Mouse (Mus musculus): ENCODE results near the gene Dnajb3. TPM values are rescaled to one million over a fixed set of nuclear protein-coding genes. Genes with fewer than 3 reads are reported as not detected.
"Not testable (repeated sequence)": the region's sequence is repeated elsewhere in the genome, so short reads cannot be mapped to it uniquely, and the experiment has no call there.

Dnajb3 gene
- total RNA-seq, 2 experiments from 2014 or later = not detected

- no peak for DNase-seq
- intact Hi-C loops (cut with DNase I) = no loop called here
These were observed 11.6 kb upstream of the Dnajb3 start for GRCm38 (mm10) chr1:88217144-88217543.

- no peak for DNase-seq
- intact Hi-C loops (cut with DNase I) = no loop called here
These were observed 11.0 kb upstream of the Dnajb3 start for GRCm38 (mm10) chr1:88216551-88216950.

- intact Hi-C loops (cut with DNase I) = no loop called here
- DNase-seq = no peak
These were observed 10.1 kb upstream of the Dnajb3 start for GRCm38 (mm10) chr1:88215466-88216380.

GRCm38 (mm10) chr1:88214462-88214952 lies 8.9 kb upstream of the Dnajb3 start:
- intact Hi-C loops (cut with DNase I) = no loop called here

DNA sequence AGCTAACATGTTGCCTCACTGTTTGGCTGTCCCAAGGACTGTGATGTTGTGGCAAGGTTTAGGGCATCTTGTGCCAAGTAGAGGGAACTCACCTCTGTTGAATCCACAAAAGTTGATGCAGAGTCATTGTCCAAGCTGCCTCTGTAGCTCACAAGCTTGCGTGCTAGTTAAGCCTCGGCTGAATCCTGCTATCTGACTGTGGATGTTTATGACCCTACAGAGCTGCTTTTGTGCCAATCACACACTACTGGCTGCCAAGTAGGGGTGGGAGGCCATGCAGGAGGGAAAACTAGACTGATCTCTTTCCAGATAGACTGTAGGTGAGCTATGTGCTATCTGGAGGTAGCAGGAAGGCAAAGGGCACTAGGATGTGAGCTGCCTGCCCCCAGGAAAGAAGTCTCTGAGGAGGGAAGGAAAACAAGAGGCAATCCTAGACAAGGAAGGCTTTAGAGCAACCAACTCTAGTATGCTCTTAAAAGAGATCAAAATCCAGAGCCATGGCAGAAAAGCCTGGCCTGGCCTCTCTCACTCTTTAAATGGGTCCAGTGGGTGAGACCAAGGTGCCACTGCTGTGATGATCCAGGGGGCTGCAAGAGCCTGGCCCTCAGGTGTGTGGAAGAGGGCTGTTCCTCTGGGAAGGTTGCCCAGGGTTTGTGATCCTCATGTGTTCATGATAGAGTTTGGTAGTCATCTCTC lies 8.3 kb upstream of the Dnajb3 start:
- intact Hi-C loops (cut with DNase I) = no loop called here
- DNase-seq = peak in 1 of 2 experiments; percentile 8

More at GRCm38 (mm10) chr1:88214462-88214952, 8.9 kb upstream of the Dnajb3 start:
- no peak for DNase-seq

DNA sequence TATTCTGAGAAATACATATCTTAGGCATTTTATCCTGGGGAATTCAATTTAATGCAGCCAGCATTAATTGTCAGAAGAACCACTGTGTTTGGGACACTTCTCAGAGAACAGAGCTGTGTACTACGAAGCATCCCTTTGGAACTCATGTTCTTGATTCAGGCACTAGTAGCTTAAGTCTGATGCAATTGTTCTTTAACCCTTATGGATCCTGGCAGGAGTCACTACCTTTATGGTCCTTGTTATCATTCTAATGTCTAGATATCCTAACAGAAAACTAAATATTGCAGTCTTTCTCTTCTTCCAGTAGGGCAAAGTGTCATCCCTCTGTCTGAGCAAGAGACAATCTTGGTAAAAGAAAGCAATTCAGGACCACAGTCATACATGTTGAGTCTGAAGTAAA lies 7.5 kb upstream of the Dnajb3 start:
- intact Hi-C loops (cut with DNase I) = no loop called here

DNA sequence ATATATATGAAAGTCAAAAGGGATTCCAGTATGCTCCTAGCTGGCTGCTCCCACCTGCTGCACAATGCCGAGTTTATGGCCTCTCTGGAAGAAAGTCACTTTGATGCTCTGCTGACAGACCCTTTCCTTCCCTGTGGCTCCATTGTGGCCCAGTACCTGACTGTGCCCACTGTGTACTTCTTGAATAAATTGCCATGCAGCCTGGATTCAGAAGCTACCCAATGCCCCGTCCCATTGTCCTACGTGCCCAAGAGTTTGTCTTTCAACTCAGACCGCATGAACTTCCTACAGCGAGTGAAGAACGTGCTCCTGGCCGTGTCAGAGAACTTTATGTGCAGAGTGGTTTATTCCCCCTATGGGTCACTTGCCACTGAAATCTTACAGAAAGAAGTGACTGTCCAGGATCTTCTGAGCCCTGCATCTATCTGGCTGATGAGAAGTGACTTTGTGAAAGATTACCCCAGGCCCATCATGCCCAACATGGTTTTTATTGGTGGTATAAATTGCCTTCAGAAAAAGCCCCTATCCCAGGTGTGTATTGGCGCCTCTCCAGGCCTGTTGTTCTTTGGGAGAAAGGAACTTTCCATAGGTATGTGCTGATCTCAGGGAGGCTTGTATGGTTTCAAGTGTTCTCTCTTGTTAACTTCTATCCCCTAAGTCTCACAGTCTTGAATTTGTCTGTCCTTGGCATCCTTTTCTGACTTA lies 6.9 kb upstream of the Dnajb3 start:
- peak in 1 of 2 experiments; percentile 8 for DNase-seq

More for the DNA sequence above, 7.5 kb upstream of the Dnajb3 start:
- no peak for DNase-seq

GRCm38 (mm10) chr1:88211812-88212211 lies 6.2 kb upstream of the Dnajb3 start, which contains the start of gene Ugt1a1:
Gene Ugt1a1 (plus strand): TSS chr1:88211959.
- intact Hi-C loops (cut with DNase I) = no loop called here
- no peak for DNase-seq

More for the DNA sequence above, 6.9 kb upstream of the Dnajb3 start:
- intact Hi-C loops (cut with DNase I) = no loop called here

DNA sequence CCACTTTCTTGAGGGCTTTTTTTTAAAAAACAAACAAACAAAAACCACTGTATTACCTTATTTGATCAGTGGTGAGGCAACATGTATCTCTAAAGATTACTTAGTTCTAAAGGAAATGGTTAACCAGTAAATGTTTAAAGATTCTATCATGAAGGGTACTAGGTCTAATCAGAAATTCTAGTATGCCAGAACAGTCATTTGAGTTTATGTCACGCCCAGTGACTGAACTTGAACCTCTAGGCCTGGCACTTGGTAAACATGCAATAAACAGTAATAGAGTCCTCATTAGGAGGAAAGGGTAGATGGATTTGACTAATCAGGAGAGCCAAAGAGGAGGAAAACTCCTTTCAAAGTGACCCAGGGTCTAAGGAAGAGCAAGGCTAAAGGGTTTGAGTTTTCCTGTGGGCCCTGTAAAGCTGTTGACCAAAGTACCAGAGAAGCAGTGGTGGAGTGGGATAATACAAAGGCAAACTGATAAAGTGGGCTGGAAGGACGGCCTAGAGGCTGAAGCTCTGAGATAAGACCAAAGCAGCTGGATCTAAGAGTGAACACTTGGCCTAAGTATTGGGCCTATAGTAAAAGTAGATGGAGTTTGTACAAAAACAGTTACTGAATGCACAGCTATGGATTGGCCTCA lies 1.4 kb upstream of the Dnajb3 start:
- intact Hi-C loops (cut with DNase I) = no loop called here
- no peak for DNase-seq

GRCm38 (mm10) chr1:88200456-88200855 lies 5.1 kb downstream of the Dnajb3 start, which contains the start of gene Ugt1a2:
Gene Ugt1a2 (plus strand): TSS chr1:88200601.
- intact Hi-C loops (cut with DNase I) = no loop called here
- no peak for DNase-seq

- intact Hi-C loops (cut with DNase I) = no loop called here
- DNase-seq = no peak
These were observed 5.6 kb downstream of the Dnajb3 start for GRCm38 (mm10) chr1:88199996-88200395.

- intact Hi-C loops (cut with DNase I) = no loop called here
- DNase-seq = no peak
These were observed 8.1 kb downstream of the Dnajb3 start for GRCm38 (mm10) chr1:88197443-88197842.

DNA sequence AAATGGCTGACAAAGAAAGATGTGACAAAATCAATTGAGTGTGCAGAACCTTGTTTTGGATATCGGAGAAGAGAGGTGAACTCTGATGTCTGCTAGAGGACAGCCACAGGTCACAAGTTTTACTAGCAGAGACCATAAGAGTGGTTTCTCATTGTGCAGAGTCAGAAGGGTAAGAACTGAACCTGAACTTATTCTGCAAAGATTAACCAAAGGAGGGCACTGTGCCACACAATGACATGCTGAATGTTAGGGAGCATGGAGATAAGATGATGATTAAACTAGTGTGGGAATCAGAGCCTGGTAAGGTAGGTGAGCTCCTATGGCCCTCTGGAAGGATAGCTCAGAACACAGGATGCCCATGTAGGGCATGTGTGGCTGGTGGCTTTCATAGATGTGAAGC lies 9.9 kb downstream of the Dnajb3 start:
- intact Hi-C loops (cut with DNase I) = no loop called here
- DNase-seq = no peak

GRCm38 (mm10) chr1:88192136-88192535 lies 13.4 kb downstream of the Dnajb3 start:
- DNase-seq = no peak
- intact Hi-C loops (cut with DNase I) = no loop called here

DNA sequence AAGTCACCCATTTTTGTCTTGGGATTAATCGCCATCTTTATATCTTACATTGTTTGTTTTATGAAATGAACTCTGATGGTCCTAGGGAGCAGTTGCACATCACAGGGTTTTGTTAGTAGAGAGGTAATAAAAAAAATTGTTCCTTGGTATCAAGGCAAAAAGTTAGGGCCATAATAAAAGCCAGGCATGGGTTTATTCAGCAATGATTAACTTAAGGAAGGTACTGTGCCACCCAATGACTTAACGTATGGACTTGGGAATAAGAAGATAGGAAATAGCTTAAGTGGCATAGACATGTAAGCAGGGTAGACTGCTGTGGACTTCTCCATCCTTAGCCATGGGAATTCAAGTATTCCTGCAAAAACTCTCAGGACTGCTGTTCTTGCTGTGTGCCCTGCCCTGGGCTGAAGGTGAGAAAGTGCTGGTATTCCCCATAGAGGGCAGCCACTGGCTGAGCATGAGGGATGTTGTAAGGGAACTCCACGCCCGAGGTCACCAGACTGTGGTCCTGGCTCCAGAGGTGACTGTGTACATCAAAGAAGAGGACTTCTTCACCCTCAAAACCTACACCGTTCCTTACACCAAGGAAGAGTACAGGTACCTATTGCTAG lies 19.2 kb downstream of the Dnajb3 start:
- no peak for DNase-seq
- intact Hi-C loops (cut with DNase I) = no loop called here

GRCm38 (mm10) chr1:88179657-88180056 lies 25.9 kb downstream of the Dnajb3 start:
- no peak for DNase-seq
- intact Hi-C loops (cut with DNase I) = no loop called here

DNA sequence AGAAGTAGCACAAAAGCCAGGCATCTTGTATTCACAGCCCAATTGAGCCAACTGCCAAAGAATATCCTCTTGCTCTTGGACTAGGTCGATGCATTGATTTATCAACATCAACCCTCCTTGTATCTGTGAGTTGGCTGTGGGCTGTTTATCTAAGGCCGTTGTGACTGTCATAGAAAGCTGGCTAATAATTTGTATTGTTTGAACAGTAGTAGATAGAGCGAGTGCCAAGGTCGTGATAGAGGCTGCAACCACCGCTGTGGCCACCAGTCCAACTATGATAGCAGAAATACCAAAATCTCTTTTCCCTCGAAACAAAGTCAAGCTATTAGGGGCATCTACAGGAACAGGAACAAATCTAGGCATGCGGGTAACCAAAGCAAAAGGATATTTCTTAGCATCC lies 33.4 kb downstream of the Dnajb3 start:
- intact Hi-C loops (cut with DNase I); DNase-seq: not testable (repeated sequence)

- intact Hi-C loops (cut with DNase I) = no loop called here
- DNase-seq = no peak
These were observed 39.9 kb downstream of the Dnajb3 start, which contains the start of gene Ugt1a5 for GRCm38 (mm10) chr1:88165711-88166110. Gene Ugt1a5 (plus strand): TSS chr1:88166012.

DNA sequence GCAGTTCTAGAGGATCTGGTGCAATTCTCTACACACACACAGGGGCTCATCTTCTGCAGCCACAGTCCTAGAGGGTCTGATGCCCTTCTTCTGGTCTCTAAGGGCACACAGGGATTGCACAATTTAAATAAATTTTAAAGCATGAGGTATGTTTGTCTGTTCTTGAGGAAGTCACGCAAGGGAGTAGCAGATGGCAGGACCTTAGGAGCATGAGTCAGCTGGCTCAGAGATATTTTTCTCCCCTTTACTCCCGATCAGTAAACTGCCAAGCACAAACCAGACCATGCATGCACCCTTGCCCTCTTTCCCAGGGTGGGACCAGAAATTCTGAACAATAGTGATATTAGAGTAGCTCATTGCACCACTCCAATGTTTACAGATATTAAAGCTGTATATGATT lies 47.2 kb downstream of the Dnajb3 start:
- DNase-seq = no peak

More for the DNA sequence above, 47.2 kb downstream of the Dnajb3 start:
- intact Hi-C loops (cut with DNase I) = no loop called here
